34 mouse cellular contexts compared by ENCODE assay signal in genomic region chr6:118292928-118293327, GRCm38 (mm10).
"Had no signal": no experiment of that assay in that cellular context is flagged by ENCODE, and none has a peak within 500 bp of the region (broad histone marks: within the 10 kb centered on the region; RNA-seq: fewer than 3 reads in every experiment).

No protein-coding gene starts in this region.

- H3K4me3 ChIP-seq: heart, embryonic 12.5 days; heart, embryonic 13.5 days; heart, embryonic 15.5 days; hindbrain, embryonic 10.5 days; hindbrain, embryonic 12.5 days; hindbrain, embryonic 13.5 days; hindbrain, embryonic 15.5 days; intestine, embryonic 15.5 days; kidney, embryonic 15.5 days; layer of hippocampus, adult 2 months had no signal

- H3K4me2 ChIP-seq: heart, embryonic 11.5 days; heart, embryonic 12.5 days; heart, embryonic 13.5 days; heart, embryonic 15.5 days; hindbrain, embryonic 12.5 days; hindbrain, embryonic 13.5 days; hindbrain, embryonic 14.5 days; hindbrain, embryonic 15.5 days; intestine, embryonic 15.5 days; kidney, embryonic 15.5 days had no signal

- H3K4me1 ChIP-seq: heart, embryonic 12.5 days; heart, embryonic 13.5 days; heart, embryonic 15.5 days; hindbrain, embryonic 12.5 days; hindbrain, embryonic 13.5 days; hindbrain, embryonic 15.5 days; intestine, embryonic 15.5 days; kidney, embryonic 15.5 days had no signal

- H3K36me3 ChIP-seq: heart, embryonic 12.5 days; heart, embryonic 13.5 days; heart, embryonic 15.5 days; hindbrain, embryonic 10.5 days; hindbrain, embryonic 12.5 days; hindbrain, embryonic 13.5 days; hindbrain, embryonic 15.5 days; intestine, embryonic 15.5 days; kidney, embryonic 15.5 days had no signal

- DNase-seq: heart, postnatal 10 days; heart, postnatal 14 days; heart, postnatal 36 days; heart, postnatal 4 days; kidney, adult 11 months; kidney, adult 18-20 months; kidney, adult 2 months; kidney, adult 8-10 months; kidney, adult 9 months; kidney, postnatal 10 days; kidney, postnatal 14 days; kidney, postnatal 25 days; kidney, postnatal 36 days; kidney, postnatal 4 days; layer of hippocampus, adult 9-11 months; layer of hippocampus, postnatal 36 days had no signal

- H3K9ac ChIP-seq: heart, embryonic 12.5 days; heart, embryonic 13.5 days; heart, embryonic 15.5 days; hindbrain, embryonic 12.5 days; hindbrain, embryonic 13.5 days; hindbrain, embryonic 14.5 days; hindbrain, embryonic 15.5 days; intestine, embryonic 15.5 days; kidney, embryonic 15.5 days had no signal

- ATAC-seq: hindbrain, embryonic 16.5 days; hindbrain, postnatal 0 days; inflammation-experienced regulatory T-cells, adult 6 months; intestine, embryonic 15.5 days; intestine, embryonic 16.5 days; intestine, postnatal 0 days had no signal

- H3K27ac ChIP-seq: heart, embryonic 13.5 days; heart, embryonic 15.5 days; hindbrain, embryonic 10.5 days; hindbrain, embryonic 12.5 days; hindbrain, embryonic 13.5 days; hindbrain, embryonic 14.5 days; hindbrain, embryonic 15.5 days; hindbrain, postnatal 0 days; intestine, embryonic 15.5 days; kidney, embryonic 15.5 days; kidney, postnatal 0 days; layer of hippocampus, adult 2 months had no signal

- H3K9me3 ChIP-seq: heart, embryonic 12.5 days; heart, embryonic 13.5 days; heart, embryonic 15.5 days; hindbrain, embryonic 10.5 days; hindbrain, embryonic 12.5 days; hindbrain, embryonic 13.5 days; hindbrain, embryonic 15.5 days; intestine, embryonic 15.5 days; kidney, embryonic 15.5 days had no signal

- H3K27me3 ChIP-seq: heart, embryonic 13.5 days; heart, embryonic 15.5 days; hindbrain, embryonic 12.5 days; hindbrain, embryonic 13.5 days; hindbrain, embryonic 15.5 days; intestine, embryonic 15.5 days; kidney, embryonic 15.5 days had no signal
